Mouse (Mus musculus): ENCODE results near the gene Gypa. TPM values are rescaled to one million over a fixed set of nuclear protein-coding genes. Genes with fewer than 3 reads are reported as not detected.

Gene Gypa
- polyA plus RNA-seq (2012; rRNA removed), result 0.17 and 0.21 TPM in 2 replicates

GRCm38 (mm10) chr8:80493523-80494345 is at the start of gene Gypa:
Gypa (plus strand) TSS chr8:80493781.
- no peak for DNase-seq (ENCODE audit: low spot score)

GRCm38 (mm10) chr8:80444534-80445072 is 49.0 kb upstream of the Gypa start:
- DNase-seq (ENCODE audit: low spot score), result no peak

GRCm38 (mm10) chr8:80447217-80447616 is 46.4 kb upstream of the Gypa start:
- no peak for DNase-seq (ENCODE audit: low spot score)

GRCm38 (mm10) chr8:80451938-80452690 is 41.5 kb upstream of the Gypa start:
- DNase-seq (ENCODE audit: low spot score), result no peak

- DNase-seq (ENCODE audit: low spot score), result no peak
Measured at GRCm38 (mm10) chr8:80463450-80463917, 30.1 kb upstream of the Gypa start.

- no peak for DNase-seq (ENCODE audit: low spot score)
Measured at GRCm38 (mm10) chr8:80474971-80475370, 18.6 kb upstream of the Gypa start.

- DNase-seq (ENCODE audit: low spot score), result no peak
Measured at GRCm38 (mm10) chr8:80478156-80478555, 15.4 kb upstream of the Gypa start.

GRCm38 (mm10) chr8:80479129-80479528 is 14.5 kb upstream of the Gypa start:
- no peak for DNase-seq (ENCODE audit: low spot score)

- DNase-seq (ENCODE audit: low spot score), result no peak
Measured at GRCm38 (mm10) chr8:80482173-80482572, 11.4 kb upstream of the Gypa start.

- no peak for DNase-seq (ENCODE audit: low spot score)
Measured at GRCm38 (mm10) chr8:80482822-80483774, 10.5 kb upstream of the Gypa start.

- DNase-seq (ENCODE audit: low spot score), result no peak
Measured at GRCm38 (mm10) chr8:80491562-80491961, 2.0 kb upstream of the Gypa start.

GRCm38 (mm10) chr8:80492987-80493441 is 567 bp upstream of the Gypa start:
- peak; percentile 42 for DNase-seq (ENCODE audit: low spot score)

- DNase-seq (ENCODE audit: low spot score), result no peak
Measured at GRCm38 (mm10) chr8:80494346-80494660, 722 bp downstream of the Gypa start.

GRCm38 (mm10) chr8:80494819-80495218 is 1.2 kb downstream of the Gypa start:
- no peak for DNase-seq (ENCODE audit: low spot score)

- DNase-seq (ENCODE audit: low spot score), result no peak
Measured at GRCm38 (mm10) chr8:80495527-80495926, 1.9 kb downstream of the Gypa start.

- no peak for DNase-seq (ENCODE audit: low spot score)
Measured at GRCm38 (mm10) chr8:80497323-80497722, 3.7 kb downstream of the Gypa start.

GRCm38 (mm10) chr8:80500244-80500643 is 6.7 kb downstream of the Gypa start:
- no peak for DNase-seq (ENCODE audit: low spot score)

GRCm38 (mm10) chr8:80500773-80501172 is 7.2 kb downstream of the Gypa start:
- no peak for DNase-seq (ENCODE audit: low spot score)

GRCm38 (mm10) chr8:80501283-80501682 is 7.7 kb downstream of the Gypa start:
- DNase-seq (ENCODE audit: low spot score), result no peak

- no peak for DNase-seq (ENCODE audit: low spot score)
Measured at GRCm38 (mm10) chr8:80526382-80527355, 33.1 kb downstream of the Gypa start.
